Mouse (Mus musculus): ENCODE measurements around the gene Sucla2. TPM values are rescaled to one million over a fixed set of nuclear protein-coding genes. Genes with fewer than 3 reads are reported as not detected.

Gene Sucla2
- total RNA-seq (2023) = 37.9 TPM

GRCm38 (mm10) chr14:73524766-73525448 lies at the start of gene Sucla2:
Gene Sucla2 (plus strand): TSS chr14:73525319.

GRCm38 (mm10) chr14:73509765-73510423 lies 15.2 kb upstream of the Sucla2 start, which contains the start of gene Med4:
Gene Med4 (plus strand): TSS chr14:73510025.

GRCm38 (mm10) chr14:73548051-73548450 lies 22.9 kb downstream of the Sucla2 start, which contains the start of gene Nudt15:
Gene Nudt15 (minus strand): TSS chr14:73548242.

Other genes starting within 250 kb of the Sucla2 start
- 61.5 TPM for gene Rb1, start 199.5 kb upstream of the Sucla2 start, total RNA-seq (2023)
- 502 TPM for gene Itm2b, start 140.0 kb upstream of the Sucla2 start, total RNA-seq (2023)
- gene Med4, start 15.3 kb upstream of the Sucla2 start, total RNA-seq (2023) = 58.7 TPM
- gene Nudt15, start 22.9 kb downstream of the Sucla2 start, total RNA-seq (2023) = 10.6 TPM
- not detected for gene Gm21750, start 135.9 kb downstream of the Sucla2 start, total RNA-seq (2023)